Mouse (Mus musculus) heart, postnatal 0 days (tissue): Measurements from ENCODE around the gene Naxe.

Experiments
- CTCF ChIP-seq: IDR thresholded peaks from 2 replicates; pipeline ENCODE4 v1.5.1; 2016; ENCODE audit warnings: antibody characterized with exemption, control low read depth, low read depth
- EP300 ChIP-seq: IDR thresholded peaks from 2 replicates; pipeline ENCODE4 v1.6.1; 2016; ENCODE audit warnings: antibody characterized with exemption, low read depth

- TF ChIP-seq EP300, result no peak
- TF ChIP-seq CTCF, result no peak
Measured at GRCm38 (mm10) chr3:88068386-88068785, 10.1 kb upstream of the Naxe start.
